ENCODE assay signal across 30 mouse cellular contexts in the genomic region with DNA sequence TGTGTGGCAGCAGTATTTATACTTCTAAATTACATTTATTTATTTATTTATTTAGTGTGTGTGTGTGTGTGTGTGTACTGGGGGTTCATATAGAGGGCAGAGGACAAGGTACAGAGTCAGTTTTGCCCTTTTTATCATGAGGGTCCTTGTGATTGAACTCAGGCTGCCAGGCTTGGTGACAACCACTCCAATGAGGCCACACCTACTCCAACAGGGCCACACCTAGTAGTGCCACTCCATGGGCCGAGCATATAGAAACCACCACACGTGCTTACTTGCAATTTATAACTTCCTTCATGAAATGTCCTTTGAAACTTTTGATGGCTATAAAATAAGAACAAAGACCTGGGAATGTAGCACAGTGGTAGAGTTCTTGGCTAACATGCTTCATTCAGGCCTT. TPM values are rescaled to one million over a fixed set of nuclear protein-coding genes. Genes with fewer than 3 reads are reported as not detected.
DNase-seq lines count a peak whose midpoint lies in the region; ATAC-seq and TF ChIP-seq lines count a peak whose summit lies in the region.
"Had no signal": no experiment of that assay in that cellular context is flagged by ENCODE, and none has a peak within 500 bp of the region (broad histone marks: within the 10 kb centered on the region; RNA-seq: fewer than 3 reads in every experiment).

No protein-coding gene starts in this region.

- peaks cover 31% of the 10 kb centered on the region for H3K4me1 ChIP-seq in heart, embryonic 12.5 days (replicated peaks)
- H3K4me1 ChIP-seq in MEL (ENCODE audit: control insufficient read depth in 1 of 2, insufficient read depth in 2 of 2, low read length in 2 of 2): peaks cover 4 to 14% of the 10 kb centered on the region in 2 experiments; a peak in 3 of 4 replicates
- H3K4me1 ChIP-seq in intestine, embryonic 16.5 days (ENCODE audit: control insufficient read depth, insufficient read depth, low read length): peaks cover 37% of the 10 kb centered on the region
- H3K4me1 ChIP-seq in small intestine, adult 2 months (ENCODE audit: control insufficient read depth, insufficient read depth, insufficient read length, low read length): peaks cover 48% of the 10 kb centered on the region

- no peak for TF ChIP-seq POLR2A in MEL (IDR thresholded peaks at IDR 0.05; ENCODE audit: control insufficient read depth in 1 of 2, insufficient read depth in 1 of 2, low read depth in 1 of 2, low read length in 2 of 2, poor library complexity in 1 of 2)
- TF ChIP-seq POLR2A in small intestine, adult 2 months (IDR thresholded peaks at IDR 0.05; ENCODE audit: low read depth, low read length): no peak

- TF ChIP-seq EP300 in MEL (IDR thresholded peaks at IDR 0.05; ENCODE audit: low read depth in 1 of 2, low read length in 2 of 2): no peak

- H3K9ac ChIP-seq in heart, embryonic 12.5 days: no peak overlapping the region
- no peak overlapping the region; the same call in 1 of the 2 replicates for H3K9ac ChIP-seq in MEL (ENCODE audit: control insufficient read depth, low read depth, low read length, poor library complexity, severe bottlenecking)
- no peak overlapping the region for H3K9ac ChIP-seq in intestine, embryonic 16.5 days (ENCODE audit: low read depth, low read length)
- H3K9ac ChIP-seq: embryonic facial prominence, embryonic 13.5 days; embryonic facial prominence, embryonic 15.5 days; forebrain, embryonic 12.5 days had no signal

- H3K9me3 ChIP-seq in heart, embryonic 12.5 days (replicated peaks): no peaks in the 10 kb centered on the region
- no peaks in the 10 kb centered on the region for H3K9me3 ChIP-seq in MEL (replicated peaks; ENCODE audit: insufficient read depth, low read length)
- H3K9me3 ChIP-seq in intestine, embryonic 16.5 days (ENCODE audit: control insufficient read depth, low read length): no peaks in the 10 kb centered on the region
- H3K9me3 ChIP-seq: embryonic facial prominence, embryonic 13.5 days; embryonic facial prominence, embryonic 15.5 days; forebrain, embryonic 10.5 days; forebrain, embryonic 12.5 days had no signal

- no peaks in the 10 kb centered on the region for H3K36me3 ChIP-seq in heart, embryonic 12.5 days
- H3K36me3 ChIP-seq in MEL (ENCODE audit: control insufficient read depth in 1 of 2, insufficient read depth in 2 of 2, low read length in 2 of 2): no peaks in the 10 kb centered on the region; a peak in 1 of 4 replicates
- no peaks in the 10 kb centered on the region for H3K36me3 ChIP-seq in intestine, embryonic 16.5 days (ENCODE audit: control insufficient read depth, insufficient read depth, low read length)
- H3K36me3 ChIP-seq in small intestine, adult 2 months (ENCODE audit: control insufficient read depth, insufficient read depth, low read length): peaks cover 26% of the 10 kb centered on the region
- H3K36me3 ChIP-seq: embryonic facial prominence, embryonic 13.5 days; embryonic facial prominence, embryonic 15.5 days; forebrain, embryonic 10.5 days; forebrain, embryonic 12.5 days; G1E had no signal

- no peak overlapping the region for H3K27ac ChIP-seq in heart, embryonic 12.5 days (ENCODE audit: poor library complexity, severe bottlenecking)
- H3K27ac ChIP-seq in MEL (ENCODE audit: control insufficient read depth, low read depth, low read length): no peak overlapping the region
- H3K27ac ChIP-seq in intestine, embryonic 16.5 days (ENCODE audit: low read length): no peak overlapping the region
- H3K27ac ChIP-seq in small intestine, adult 2 months (ENCODE audit: insufficient read depth, low read depth, low read length): peak overlapping the region; percentile 92
- H3K27ac ChIP-seq: embryonic facial prominence, embryonic 13.5 days; embryonic facial prominence, embryonic 15.5 days; forebrain, embryonic 10.5 days; forebrain, embryonic 12.5 days had no signal

- WGBS in heart, embryonic 12.5 days: 77% methylated on average over 2 of the region's 2 CpGs
- WGBS in intestine, embryonic 16.5 days: 43% methylated on average over 2 of the region's 2 CpGs
- 19% methylated on average over 2 of the region's 2 CpGs for WGBS in small intestine, adult 2 months

- no peak for TF ChIP-seq CTCF in MEL (IDR thresholded peaks at IDR 0.05 in 2 of 3, conservative IDR thresholded peaks at IDR 0.05 in 1 of 3; ENCODE audit: control insufficient read depth in 1 of 3, insufficient read depth in 1 of 3, low read depth in 2 of 3, low read length in 3 of 3, poor library complexity in 1 of 3, severe bottlenecking in 1 of 3)
- TF ChIP-seq CTCF in small intestine, adult 2 months (IDR thresholded peaks at IDR 0.05; ENCODE audit: extremely low read depth, insufficient read length, insufficient replicate concordance, low read depth, low read length): no peak

- no peak for TF ChIP-seq RAD21 in MEL (IDR thresholded peaks at IDR 0.05; ENCODE audit: low read depth, low read length)

- no peak overlapping the region for H3K4me3 ChIP-seq in heart, embryonic 12.5 days
- H3K4me3 ChIP-seq in MEL (ENCODE audit: control insufficient read depth in 1 of 2, insufficient read depth in 1 of 2, low read depth in 2 of 2, low read length in 2 of 2): peak overlapping the region in 1 of 2 experiments; percentile 19; a peak in 1 of 4 replicates
- H3K4me3 ChIP-seq in intestine, embryonic 16.5 days (ENCODE audit: low read length): no peak overlapping the region
- no peak overlapping the region for H3K4me3 ChIP-seq in small intestine, adult 2 months (ENCODE audit: low read depth, low read length)
- H3K4me3 ChIP-seq: embryonic facial prominence, embryonic 13.5 days; embryonic facial prominence, embryonic 15.5 days; erythroblast, embryonic 14.5 days; forebrain, embryonic 10.5 days; forebrain, embryonic 12.5 days had no signal

- peaks cover 45% of the 10 kb centered on the region for H3K27me3 ChIP-seq in heart, embryonic 12.5 days (replicated peaks)
- peaks cover 0 to 3% of the 10 kb centered on the region in 2 experiments; a peak in 1 of 4 replicates for H3K27me3 ChIP-seq in MEL (ENCODE audit: control insufficient read depth in 1 of 2, insufficient read depth in 2 of 2, low read length in 2 of 2)
- H3K27me3 ChIP-seq in intestine, embryonic 16.5 days (replicated peaks; ENCODE audit: control insufficient read depth, insufficient read depth, low read length): no peaks in the 10 kb centered on the region
- H3K27me3 ChIP-seq in small intestine, adult 2 months (ENCODE audit: control insufficient read depth, insufficient read depth, low read length): no peaks in the 10 kb centered on the region
- H3K27me3 ChIP-seq: Patski had no signal

- no peaks in the 10 kb centered on the region for H3K79me2 ChIP-seq in MEL (ENCODE audit: control insufficient read depth, insufficient read depth, low read length, poor library complexity)

- H3K4me2 ChIP-seq in heart, embryonic 12.5 days: no peak overlapping the region
- no peak overlapping the region for H3K4me2 ChIP-seq in intestine, embryonic 16.5 days (ENCODE audit: low read depth, low read length)
- H3K4me2 ChIP-seq: embryonic facial prominence, embryonic 13.5 days; embryonic facial prominence, embryonic 15.5 days; forebrain, embryonic 12.5 days had no signal

- ATAC-seq in heart, embryonic 12.5 days (ENCODE audit: insufficient number of reproducible peaks, low FRiP score): no peak
- peak; percentile 49 for ATAC-seq in intestine, embryonic 16.5 days
- ATAC-seq: activated CD4-positive, CD25-positive, alpha-beta regulatory T cell, adult 4 months; CD4-positive, CD25-positive, alpha-beta regulatory T cell, adult 4 months; forebrain, embryonic 14.5 days; forebrain, embryonic 16.5 days; Patski had no signal

- DNase-seq in heart, adult 11 months: peak; percentile 69
- peak; percentile 44 for DNase-seq in MEL (ENCODE audit: low read depth, low spot score)
- DNase-seq in spleen, postnatal 36 days (ENCODE audit: low spot score in 2 of 2): no peak
- no peak for DNase-seq in adrenal gland, postnatal 14 days
- DNase-seq: adrenal gland, adult 8-10 months; adrenal gland, postnatal 25 days; B cell, adult 2 months; cerebellum, adult 11 months; cerebellum, adult 18-20 months; cerebellum, adult 8-10 months; cerebellum, adult 9-11 months; cerebellum, postnatal 14 days; cerebellum, postnatal 36 days; embryo, embryonic 11 days had no signal

RNA-seq across cellular contexts. Expression of a gene that starts 2.0 kb away (rescaled TPM):
- polyA plus RNA-seq in heart, embryonic 12.5 days (2016; fragmentation: Nextera tagmentation; extraction: Ambion mirVana): 4.5 and 4.7 TPM in 2 replicates
- total RNA-seq in MEL (2012; rRNA removed): 0.52 and 1.2 TPM in 2 replicates
- 1 to 10 TPM in 1 of 2 experiments, not detected in 1; 1.8 TPM for polyA plus RNA-seq in MEL (2012; ENCODE audit: insufficient read depth in 1 of 2, insufficient read length in 2 of 2, low read depth in 1 of 2, low replicate concordance in 2 of 2, missing spikeins in 1 of 2)
- polyA plus RNA-seq in intestine, embryonic 16.5 days (2015; fragmentation: Nextera tagmentation; extraction: Ambion mirVana): 34.6 and 38.0 TPM in 2 replicates
- polyA plus RNA-seq in small intestine, adult 2 months (2012; rRNA removed): 189 and 786 TPM in 2 replicates
- total RNA-seq in adrenal gland, postnatal 14 days (2021): 18.2 and 19.3 TPM in 2 replicates
- total RNA-seq: CH12.LX, G1E had no signal
- polyA plus RNA-seq: activated CD4-positive, CD25-positive, alpha-beta regulatory T cell, adult 4 months; CD4-positive, CD25-positive, alpha-beta regulatory T cell, adult 4 months; erythroblast, embryonic 14.5 days had no signal

RNA-seq across cellular contexts. Expression of a gene that starts 9.9 kb away (rescaled TPM):
- 42.7 and 46.9 TPM in 2 replicates for polyA plus RNA-seq in heart, embryonic 12.5 days (2016; fragmentation: Nextera tagmentation; extraction: Ambion mirVana)
- total RNA-seq in MEL (2012; rRNA removed): 4.1 and 5.9 TPM in 2 replicates
- polyA plus RNA-seq in MEL (2012; ENCODE audit: insufficient read depth in 1 of 2, insufficient read length in 2 of 2, low read depth in 1 of 2, low replicate concordance in 2 of 2, missing spikeins in 1 of 2): 10 to 100 TPM in 1 of 2 experiments, not detected in 1; 26.7 TPM
- polyA plus RNA-seq in intestine, embryonic 16.5 days (2015; fragmentation: Nextera tagmentation; extraction: Ambion mirVana): 20.6 and 22.9 TPM in 2 replicates
- 5.7 and 6.6 TPM in 2 replicates for polyA plus RNA-seq in small intestine, adult 2 months (2012; rRNA removed)
- total RNA-seq in adrenal gland, postnatal 14 days (2021): 37.4 and 42.7 TPM in 2 replicates

RNA-seq across cellular contexts. Expression of a gene that starts 15.0 kb away (rescaled TPM):
- 0.94 and 1.3 TPM in 2 replicates for polyA plus RNA-seq in heart, embryonic 12.5 days (2016; fragmentation: Nextera tagmentation; extraction: Ambion mirVana)
- total RNA-seq in MEL (2012; rRNA removed): 0.13 TPM in 1 of 2 replicates, not detected in the other
- polyA plus RNA-seq in MEL (2012; ENCODE audit: insufficient read depth in 1 of 2, insufficient read length in 2 of 2, low read depth in 1 of 2, low replicate concordance in 2 of 2, missing spikeins in 1 of 2): not detected
- 7.7 and 9.5 TPM in 2 replicates for polyA plus RNA-seq in intestine, embryonic 16.5 days (2015; fragmentation: Nextera tagmentation; extraction: Ambion mirVana)
- polyA plus RNA-seq in small intestine, adult 2 months (2012; rRNA removed): 6.8 and 11.4 TPM in 2 replicates
- total RNA-seq in adrenal gland, postnatal 14 days (2021): 1.5 and 2.8 TPM in 2 replicates
- polyA plus RNA-seq: erythroblast, embryonic 14.5 days; forebrain, embryonic 14.5 days; forebrain, embryonic 16.5 days; G1E had no signal

RNA-seq across cellular contexts. Expression of a gene that starts 28.5 kb away (rescaled TPM):
- 0.28 and 0.40 TPM in 2 replicates for polyA plus RNA-seq in heart, embryonic 12.5 days (2016; fragmentation: Nextera tagmentation; extraction: Ambion mirVana)
- total RNA-seq in MEL (2012; rRNA removed): 0.08 TPM in 1 of 2 replicates, not detected in the other
- polyA plus RNA-seq in MEL (2012; ENCODE audit: insufficient read depth in 1 of 2, insufficient read length in 2 of 2, low read depth in 1 of 2, low replicate concordance in 2 of 2, missing spikeins in 1 of 2): under 1 TPM in 1 of 2 experiments, not detected in 1; 0.10 TPM
- polyA plus RNA-seq in intestine, embryonic 16.5 days (2015; fragmentation: Nextera tagmentation; extraction: Ambion mirVana): 0.22 and 0.42 TPM in 2 replicates
- 0.05 TPM in 1 of 2 replicates, not detected in the other for polyA plus RNA-seq in small intestine, adult 2 months (2012; rRNA removed)
- 0.15 and 0.23 TPM in 2 replicates for total RNA-seq in adrenal gland, postnatal 14 days (2021)
- total RNA-seq: CH12.LX; common myeloid progenitor, adult 5-6 weeks had no signal
- polyA plus RNA-seq: CD4-positive, CD25-positive, alpha-beta regulatory T cell, adult 4 months; erythroblast, embryonic 14.5 days; G1E had no signal

RNA-seq across cellular contexts. Expression of a gene that starts 30.9 kb away (rescaled TPM):
- 58.5 and 61.1 TPM in 2 replicates for polyA plus RNA-seq in heart, embryonic 12.5 days (2016; fragmentation: Nextera tagmentation; extraction: Ambion mirVana)
- total RNA-seq in MEL (2012; rRNA removed): 82.8 and 95.6 TPM in 2 replicates
- polyA plus RNA-seq in MEL (2012; ENCODE audit: insufficient read depth in 1 of 2, insufficient read length in 2 of 2, low read depth in 1 of 2, low replicate concordance in 2 of 2, missing spikeins in 1 of 2): 10 to 100 TPM in 1 of 2 experiments, not detected in 1; 80.6 TPM
- polyA plus RNA-seq in intestine, embryonic 16.5 days (2015; fragmentation: Nextera tagmentation; extraction: Ambion mirVana): 82.6 and 89.7 TPM in 2 replicates
- polyA plus RNA-seq in small intestine, adult 2 months (2012; rRNA removed): 36.9 and 39.4 TPM in 2 replicates
- 54.1 and 54.8 TPM in 2 replicates for total RNA-seq in adrenal gland, postnatal 14 days (2021)

Comparison
In these comparisons a context has a peak if more than half of its experiments do, and no peak if none do; other contexts are left out.
1. DNase-seq: peak in heart, adult 11 months (single experiment) and MEL (single experiment); none in spleen, postnatal 36 days (0 of 2) and adrenal gland, postnatal 14 days (single experiment).